Mouse (Mus musculus): Measurements from ENCODE around the gene Bcl2l2.

Bcl2l2 gene

GRCm38 (mm10) chr14:54893651-54894181 lies 10.5 kb downstream of the Bcl2l2 start:
- DNase-seq (ENCODE audit: low read depth, low spot score), result peak; percentile 99

GRCm38 (mm10) chr14:54894296-54895151 lies 11.3 kb downstream of the Bcl2l2 start:
- DNase-seq (ENCODE audit: low read depth, low spot score), result no peak

GRCm38 (mm10) chr14:54897445-54897844 lies 14.3 kb downstream of the Bcl2l2 start:
- DNase-seq (ENCODE audit: low read depth, low spot score), result no peak

- DNase-seq (ENCODE audit: low read depth, low spot score), result peak; percentile 73
Observed at GRCm38 (mm10) chr14:54900383-54900782, 17.2 kb downstream of the Bcl2l2 start.

GRCm38 (mm10) chr14:54903641-54904040 lies 20.5 kb downstream of the Bcl2l2 start:
- DNase-seq (ENCODE audit: low read depth, low spot score), result no peak

GRCm38 (mm10) chr14:54908682-54909081 lies 25.5 kb downstream of the Bcl2l2 start:
- DNase-seq (ENCODE audit: low read depth, low spot score), result no peak

GRCm38 (mm10) chr14:54912109-54912850 lies 29.1 kb downstream of the Bcl2l2 start:
- DNase-seq (ENCODE audit: low read depth, low spot score), result no peak

GRCm38 (mm10) chr14:54912886-54913285 lies 29.7 kb downstream of the Bcl2l2 start, which contains the start of gene Slc22a17:
TSS of gene Slc22a17 (minus strand) at chr14:54913132.
- DNase-seq (ENCODE audit: low read depth, low spot score), result peak; percentile 40

GRCm38 (mm10) chr14:54913343-54913742 lies 30.2 kb downstream of the Bcl2l2 start:
- DNase-seq (ENCODE audit: low read depth, low spot score), result no peak

- no peak for DNase-seq (ENCODE audit: low read depth, low spot score)
Observed at GRCm38 (mm10) chr14:54920076-54920685, 37.0 kb downstream of the Bcl2l2 start.

GRCm38 (mm10) chr14:54924641-54925348 lies 41.6 kb downstream of the Bcl2l2 start:
- peak; percentile 77 for DNase-seq (ENCODE audit: low read depth, low spot score)

GRCm38 (mm10) chr14:54925349-54926342 lies 42.5 kb downstream of the Bcl2l2 start, which contains the start of gene Efs:
TSS of gene Efs (minus strand) at chr14:54926126.
- DNase-seq (ENCODE audit: low read depth, low spot score), result peak; percentile 58

- DNase-seq (ENCODE audit: low read depth, low spot score), result peak; percentile 30
Observed at GRCm38 (mm10) chr14:54926401-54927158, 43.4 kb downstream of the Bcl2l2 start.

- DNase-seq (ENCODE audit: low read depth, low spot score), result no peak
Observed at GRCm38 (mm10) chr14:54927296-54927695, 44.1 kb downstream of the Bcl2l2 start.

GRCm38 (mm10) chr14:54929801-54930200 lies 46.6 kb downstream of the Bcl2l2 start:
- no peak for DNase-seq (ENCODE audit: low read depth, low spot score)

GRCm38 (mm10) chr14:54930431-54930830 lies 47.3 kb downstream of the Bcl2l2 start:
- DNase-seq (ENCODE audit: low read depth, low spot score), result no peak

- DNase-seq (ENCODE audit: low read depth, low spot score), result no peak
Observed at GRCm38 (mm10) chr14:54932645-54933150, 49.5 kb downstream of the Bcl2l2 start, which contains the start of gene Il25. TSS of gene Il25 (plus strand) at chr14:54932695.

- no peak for DNase-seq (ENCODE audit: low read depth, low spot score)
Observed at GRCm38 (mm10) chr14:54935904-54936830, 53.0 kb downstream of the Bcl2l2 start, which contains the start of gene Cmtm5. TSS of gene Cmtm5 (plus strand) at chr14:54936261.
